Mouse (Mus musculus) MEL (cell line): ENCODE measurements around the gene Wscd1. TPM values are rescaled to one million over a fixed set of nuclear protein-coding genes. Genes with fewer than 3 reads are reported as not detected.
"Not testable (repeated sequence)": the region's sequence is repeated elsewhere in the genome, so short reads cannot be mapped to it uniquely, and the experiment has no call there.

Source experiments
- DNase-seq: peaks from one replicate; pipeline ENCODE4 v3.0.0; 2011; ENCODE audit warnings: low read depth, low spot score
- H3K27ac ChIP-seq: 2 replicates; pipeline ENCODE4 v1.5.1; 2012; ENCODE audit warnings: low read depth, mild to moderate bottlenecking, control low read depth, low read length, moderate library complexity; ENCODE audit not compliant: control insufficient read depth
- H3K27me3 ChIP-seq, 2 experiments: fragments of 150-350 bp in 1 of 2; sonication (generic) in 1 of 2; 2 replicates each; pipeline ENCODE4 v1.6.1; 2012; ENCODE audit warnings: low read length in 2 of 2, mild to moderate bottlenecking in 2 of 2, improper control_type of control experiment in 1 of 2, moderate library complexity in 1 of 2; ENCODE audit not compliant: insufficient read depth in 2 of 2, control insufficient read depth in 1 of 2
- H3K36me3 ChIP-seq, 2 experiments: 2 replicates each; pipeline ENCODE4 v1.6.1; 2012 to 2014; ENCODE audit warnings: low read length in 2 of 2, improper control_type of control experiment in 1 of 2, inconsistent platforms in 1 of 2, mild to moderate bottlenecking in 1 of 2; ENCODE audit not compliant: insufficient read depth in 2 of 2, control insufficient read depth in 1 of 2
- H3K4me1 ChIP-seq, 2 experiments: fragments of 150-350 bp in 1 of 2; sonication (generic) in 1 of 2; 2 replicates each; pipeline ENCODE4 v1.6.1; 2012; ENCODE audit warnings: low read length in 2 of 2, improper control_type of control experiment in 1 of 2, mild to moderate bottlenecking in 1 of 2; ENCODE audit not compliant: insufficient read depth in 2 of 2, control insufficient read depth in 1 of 2
- H3K4me3 ChIP-seq, 2 experiments: fragments of 150-350 bp in 1 of 2; sonication (generic) in 1 of 2; 2 replicates each; pipeline ENCODE4 v1.5.1; 2012; ENCODE audit warnings: low read depth in 2 of 2, low read length in 2 of 2, mild to moderate bottlenecking in 2 of 2, moderate library complexity in 2 of 2, control low read depth in 1 of 2, improper control_type of control experiment in 1 of 2; ENCODE audit not compliant: control insufficient read depth in 1 of 2, insufficient read depth in 1 of 2
- H3K79me2 ChIP-seq: 2 replicates; pipeline ENCODE4 v1.6.1; 2012; ENCODE audit warnings: mild to moderate bottlenecking, low read length, moderate library complexity; ENCODE audit not compliant: control insufficient read depth, poor library complexity, insufficient read depth
- H3K9ac ChIP-seq: 2 replicates; pipeline ENCODE4 v1.6.1; 2012; ENCODE audit warnings: low read depth, mild to moderate bottlenecking, control low read depth, low read length, moderate library complexity; ENCODE audit not compliant: control insufficient read depth, poor library complexity, severe bottlenecking
- H3K9me3 ChIP-seq: fragments of 150-350 bp; sonication (generic); replicated peaks from 2 replicates; pipeline ENCODE4 v1.6.1; 2012; ENCODE audit warnings: mild to moderate bottlenecking, low read length, improper control_type of control experiment, moderate library complexity; ENCODE audit not compliant: insufficient read depth
- CHD1 ChIP-seq: IDR thresholded peaks from 2 replicates; pipeline ENCODE4 v1.6.1; 2012; ENCODE audit warnings: low read depth, mild to moderate bottlenecking, inconsistent platforms, low read length, improper control_type of control experiment
- CTCF ChIP-seq, 3 experiments: IDR thresholded peaks in 2 of 3; conservative IDR thresholded peaks in 1 of 3; 2 replicates each; pipeline ENCODE4 v1.5.1; 2011 to 2012; ENCODE audit warnings: low read length in 3 of 3, low read depth in 2 of 3, mild to moderate bottlenecking in 2 of 3, improper control_type of control experiment in 1 of 3, inconsistent platforms in 1 of 3, mixed read lengths in 1 of 3, moderate library complexity in 1 of 3; ENCODE audit not compliant: control insufficient read depth in 1 of 3, insufficient read depth in 1 of 3, poor library complexity in 1 of 3, severe bottlenecking in 1 of 3
- E2F4 ChIP-seq: IDR thresholded peaks from 2 replicates; pipeline ENCODE4 v1.6.1; 2011; ENCODE audit warnings: low read depth, low read length, improper control_type of control experiment, borderline replicate concordance
- GABPA ChIP-seq: IDR thresholded peaks from 2 replicates; pipeline ENCODE4 v1.6.1; 2012; ENCODE audit warnings: low read depth, mild to moderate bottlenecking, inconsistent platforms, low read length, improper control_type of control experiment, moderate library complexity
- HCFC1 ChIP-seq: IDR thresholded peaks from 2 replicates; pipeline ENCODE4 v1.6.1; 2012; ENCODE audit warnings: low read depth, mild to moderate bottlenecking, inconsistent platforms, low read length, improper control_type of control experiment, moderate library complexity
- KAT2A ChIP-seq: conservative IDR thresholded peaks from 2 replicates; pipeline ENCODE4 v1.6.1; 2012; ENCODE audit warnings: low read depth, low read length, improper control_type of control experiment, inconsistent platforms
- MEF2A ChIP-seq: IDR thresholded peaks from 2 replicates; pipeline ENCODE4 v1.6.1; 2014; ENCODE audit warnings: low read depth, mild to moderate bottlenecking, inconsistent platforms, low read length, improper control_type of control experiment; ENCODE audit not compliant: poor library complexity, insufficient replicate concordance, severe bottlenecking; ENCODE audit errors: extremely low read depth
- MXI1 ChIP-seq: IDR thresholded peaks from 2 replicates; pipeline ENCODE4 v1.6.1; 2011; ENCODE audit warnings: mild to moderate bottlenecking, low read depth, low read length, improper control_type of control experiment
- MYC ChIP-seq: IDR thresholded peaks from 2 replicates; pipeline ENCODE4 v1.6.1; 2011; ENCODE audit warnings: low read depth, mild to moderate bottlenecking, low read length, improper control_type of control experiment, moderate library complexity
- NELFE ChIP-seq: IDR thresholded peaks from 2 replicates; pipeline ENCODE4 v1.6.1; 2011; ENCODE audit warnings: low read depth, low read length, improper control_type of control experiment
- POLR2A ChIP-seq, 2 experiments: IDR thresholded peaks; 2 replicates each; pipeline ENCODE4 v1.6.1; 2011 to 2012; ENCODE audit warnings: low read length in 2 of 2, mild to moderate bottlenecking in 2 of 2, control low read depth in 1 of 2, improper control_type of control experiment in 1 of 2, low read depth in 1 of 2, moderate library complexity in 1 of 2; ENCODE audit not compliant: control insufficient read depth in 1 of 2, insufficient read depth in 1 of 2, poor library complexity in 1 of 2
- POLR2AphosphoS2 ChIP-seq: IDR thresholded peaks from 2 replicates; pipeline ENCODE4 v1.6.1; 2011; ENCODE audit warnings: low read length, improper control_type of control experiment
- POLR2AphosphoS5 ChIP-seq: IDR thresholded peaks from 2 replicates; pipeline ENCODE4 v1.6.1; 2012; ENCODE audit warnings: low read depth, borderline replicate concordance, mild to moderate bottlenecking, inconsistent platforms, low read length, moderate library complexity, mixed read lengths
- RAD21 ChIP-seq: IDR thresholded peaks from 2 replicates; pipeline ENCODE4 v1.6.1; 2011; ENCODE audit warnings: mild to moderate bottlenecking, low read depth, low read length, improper control_type of control experiment
- SIN3A ChIP-seq: IDR thresholded peaks from 2 replicates; pipeline ENCODE4 v1.6.1; 2012; ENCODE audit warnings: low read length, improper control_type of control experiment, inconsistent platforms
- TAL1 ChIP-seq: IDR thresholded peaks from 2 replicates; pipeline ENCODE4 v1.6.1; 2012; ENCODE audit warnings: mild to moderate bottlenecking, inconsistent platforms, low read length, moderate library complexity, mixed read lengths
- TBP ChIP-seq: IDR thresholded peaks from 2 replicates; pipeline ENCODE4 v1.8.0; 2011; ENCODE audit warnings: low read depth, low read length, improper control_type of control experiment
- TCF12 ChIP-seq: IDR thresholded peaks from 2 replicates; pipeline ENCODE4 v1.6.1; 2014; ENCODE audit warnings: low read depth, mild to moderate bottlenecking, inconsistent platforms, low read length, improper control_type of control experiment, moderate library complexity
- UBTF ChIP-seq: IDR thresholded peaks from 2 replicates; pipeline ENCODE4 v1.6.1; 2012; ENCODE audit warnings: low read depth, mild to moderate bottlenecking, inconsistent platforms, low read length, improper control_type of control experiment, moderate library complexity, borderline replicate concordance; ENCODE audit not compliant: insufficient read depth
- USF1 ChIP-seq: IDR thresholded peaks from 2 replicates; pipeline ENCODE4 v1.6.1; 2014; ENCODE audit warnings: low read depth, mild to moderate bottlenecking, inconsistent platforms, low read length, improper control_type of control experiment, moderate library complexity
- ZKSCAN1 ChIP-seq: IDR thresholded peaks from 2 replicates; pipeline ENCODE4 v1.6.1; 2012; ENCODE audit warnings: low read depth, mild to moderate bottlenecking, inconsistent platforms, low read length, improper control_type of control experiment, moderate library complexity
- ZMIZ1 ChIP-seq: IDR thresholded peaks from 2 replicates; pipeline ENCODE4 v1.6.1; 2012; ENCODE audit warnings: low read depth, mild to moderate bottlenecking, inconsistent platforms, low read length, improper control_type of control experiment, moderate library complexity
- polyA plus RNA-seq, 2 experiments: library from polyadenylated mRNA; stranded (reverse) in 1 of 2; unstranded in 1 of 2; fragments of >175 nt in 1 of 2; fragments of >200 nt in 1 of 2; gene quantifications; 2 replicates each; pipeline versions ENCODE4 v1.2.1 to v1.2.4; 2012; ENCODE audit warnings: low replicate concordance in 2 of 2, low read depth in 1 of 2; ENCODE audit not compliant: insufficient read length in 2 of 2, insufficient read depth in 1 of 2, missing spikeins in 1 of 2
- total RNA-seq: library from RNA; depleted of rRNA; stranded (reverse); fragments of 300-350 nt; gene quantifications from 2 replicates; pipeline ENCODE4 v1.2.3, GENCODE M21; 2012

Wscd1 gene
- total and polyA plus RNA-seq, 3 experiments = not detected

DNA sequence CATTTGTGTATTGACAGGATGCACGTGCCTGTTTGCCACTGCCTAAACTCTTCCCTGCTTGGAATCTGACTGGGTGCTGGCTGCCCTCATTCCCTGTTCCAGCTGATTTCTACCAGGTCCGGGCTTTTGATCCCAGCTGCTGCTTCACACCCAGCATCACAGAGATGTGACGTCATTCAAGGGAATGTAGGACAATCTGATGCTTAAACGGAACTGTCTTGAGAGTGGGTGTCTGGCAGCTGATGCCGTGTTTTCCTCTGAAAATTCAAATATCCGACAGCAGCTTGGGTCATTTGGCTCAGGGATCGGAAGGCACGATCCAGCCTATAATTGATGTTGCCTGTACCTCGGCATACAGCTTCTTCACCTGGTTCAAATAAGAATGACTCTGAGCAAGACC is 70.2 kb downstream of the Wscd1 start:
- Histone ChIP-seq H3K79me2 (no peaks in the 10 kb centered on the region), H3K4me3 (no peak overlapping the region), H3K9ac (no peak overlapping the region), H3K27me3 (no peaks in the 10 kb centered on the region), H3K27ac (no peak overlapping the region), H3K4me1 (no peaks in the 10 kb centered on the region), H3K36me3 (no peaks in the 10 kb centered on the region), H3K9me3 (no peaks in the 10 kb centered on the region)
- no peak for DNase-seq
- TF ChIP-seq ZMIZ1 (no peak), POLR2A (IDR thresholded peaks at IDR 0.05; ENCODE audit: control insufficient read depth in 1 of 2, insufficient read depth in 1 of 2, low read depth in 1 of 2, low read length in 2 of 2, poor library complexity in 1 of 2) (no peak), USF1 (no peak), TCF12 (no peak), CTCF (IDR thresholded peaks at IDR 0.05 in 2 of 3, conservative IDR thresholded peaks at IDR 0.05 in 1 of 3; ENCODE audit: control insufficient read depth in 1 of 3, insufficient read depth in 1 of 3, low read depth in 2 of 3, low read length in 3 of 3, poor library complexity in 1 of 3, severe bottlenecking in 1 of 3) (no peak)

DNA sequence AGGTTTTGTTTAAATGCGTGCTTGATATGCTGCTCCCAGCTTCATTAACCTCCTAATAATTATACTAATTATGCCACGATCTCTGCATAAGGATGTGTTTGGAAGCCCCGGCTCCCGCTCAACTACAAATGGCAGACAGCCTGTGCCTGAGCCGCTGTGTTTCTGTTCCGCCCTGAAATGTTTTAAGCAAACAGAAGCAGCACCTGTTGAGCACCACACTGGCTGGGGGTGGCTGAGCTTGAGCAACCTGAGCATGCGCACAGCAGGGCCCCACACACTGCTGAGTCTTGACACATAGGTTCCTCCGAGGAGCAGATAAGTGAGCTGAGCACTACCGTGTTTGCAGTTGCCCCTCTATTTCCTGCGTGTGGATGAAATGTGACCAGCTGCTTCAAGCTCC is 71.1 kb downstream of the Wscd1 start:
- Histone ChIP-seq H3K9ac (no peak overlapping the region), H3K4me1 (no peaks in the 10 kb centered on the region), H3K9me3 (no peaks in the 10 kb centered on the region), H3K36me3 (no peaks in the 10 kb centered on the region), H3K27me3 (no peaks in the 10 kb centered on the region), H3K27ac (no peak overlapping the region), H3K79me2 (no peaks in the 10 kb centered on the region), H3K4me3 (no peak overlapping the region)
- TF ChIP-seq POLR2AphosphoS2 = no peak
- no peak for TF ChIP-seq CTCF (IDR thresholded peaks at IDR 0.05 in 2 of 3, conservative IDR thresholded peaks at IDR 0.05 in 1 of 3; ENCODE audit: control insufficient read depth in 1 of 3, insufficient read depth in 1 of 3, low read depth in 2 of 3, low read length in 3 of 3, poor library complexity in 1 of 3, severe bottlenecking in 1 of 3)
- no peak for TF ChIP-seq GABPA
- no peak for TF ChIP-seq MXI1
- no peak for TF ChIP-seq MEF2A
- TF ChIP-seq ZKSCAN1 = no peak
- TF ChIP-seq MYC = no peak
- TF ChIP-seq CHD1 = no peak
- no peak for TF ChIP-seq RAD21
- no peak for TF ChIP-seq NELFE
- no peak for TF ChIP-seq HCFC1
- no peak for TF ChIP-seq SIN3A
- TF ChIP-seq POLR2AphosphoS5 = no peak
- no peak for TF ChIP-seq TAL1
- no peak for TF ChIP-seq E2F4
- no peak for TF ChIP-seq TBP
- TF ChIP-seq KAT2A = no peak
- TF ChIP-seq TCF12 = no peak
- TF ChIP-seq UBTF = no peak
- no peak for TF ChIP-seq POLR2A (IDR thresholded peaks at IDR 0.05; ENCODE audit: control insufficient read depth in 1 of 2, insufficient read depth in 1 of 2, low read depth in 1 of 2, low read length in 2 of 2, poor library complexity in 1 of 2)
- DNase-seq = no peak

DNA sequence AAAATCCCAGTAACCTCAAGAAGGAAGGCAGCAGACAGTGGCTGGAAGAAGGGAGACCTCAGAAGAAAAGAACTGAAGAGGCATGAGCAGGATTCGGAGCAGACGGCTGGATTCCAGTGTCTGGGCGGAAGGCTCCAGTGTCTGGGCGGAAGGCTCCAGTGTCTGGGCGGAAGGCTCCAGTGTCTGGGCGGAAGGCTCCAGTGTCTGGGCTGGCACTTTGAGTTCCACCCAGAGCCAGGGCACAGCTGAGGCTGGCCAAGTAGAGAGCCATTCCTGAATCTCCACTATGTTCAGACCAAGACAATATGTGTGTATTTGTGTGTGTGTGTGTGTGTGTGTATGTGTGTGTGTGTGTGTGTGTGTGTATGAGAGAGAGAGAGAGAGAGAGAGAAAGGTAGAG is 71.8 kb downstream of the Wscd1 start:
- not testable (repeated sequence) for H3K4me1 ChIP-seq, H3K27me3 ChIP-seq, H3K36me3 ChIP-seq, H3K4me3 ChIP-seq, H3K27ac ChIP-seq, DNase-seq, H3K9me3 ChIP-seq, H3K79me2 ChIP-seq, H3K9ac ChIP-seq
